Mouse (Mus musculus): ENCODE results near the gene Aurkaip1. TPM values are rescaled to one million over a fixed set of nuclear protein-coding genes. Genes with fewer than 3 reads are reported as not detected.

Gene Aurkaip1
- total RNA-seq, 2 experiments from 2014 or later = 146 to 149 TPM

- DNase-seq = no peak
Measured at GRCm38 (mm10) chr4:155823443-155823842, 7.6 kb upstream of the Aurkaip1 start.

GRCm38 (mm10) chr4:155829866-155830265 lies 1.2 kb upstream of the Aurkaip1 start:
- DNase-seq = no peak

GRCm38 (mm10) chr4:155830596-155830995 lies 476 bp upstream of the Aurkaip1 start:
- DNase-seq = no peak

GRCm38 (mm10) chr4:155831831-155832230 lies 759 bp downstream of the Aurkaip1 start:
- DNase-seq = peak; percentile 54

GRCm38 (mm10) chr4:155832321-155832720 lies 1.2 kb downstream of the Aurkaip1 start:
- DNase-seq = no peak

- no peak for DNase-seq
Measured at GRCm38 (mm10) chr4:155833234-155833633, 2.2 kb downstream of the Aurkaip1 start.

- peak; percentile 89 for DNase-seq
Measured at GRCm38 (mm10) chr4:155833836-155834235, 2.8 kb downstream of the Aurkaip1 start.

GRCm38 (mm10) chr4:155837404-155838010 lies 6.4 kb downstream of the Aurkaip1 start:
- no peak for DNase-seq

GRCm38 (mm10) chr4:155838187-155839153 lies 7.4 kb downstream of the Aurkaip1 start:
- no peak for DNase-seq

- DNase-seq = peak; percentile 86
Measured at GRCm38 (mm10) chr4:155839483-155839910, 8.4 kb downstream of the Aurkaip1 start, which contains the start of gene Mxra8. TSS of gene Mxra8 (plus strand) at chr4:155839680.

- DNase-seq = no peak
Measured at GRCm38 (mm10) chr4:155840076-155841002, 9.3 kb downstream of the Aurkaip1 start.

GRCm38 (mm10) chr4:155841003-155841454 lies 10.0 kb downstream of the Aurkaip1 start:
- DNase-seq = peak; percentile 75

GRCm38 (mm10) chr4:155841651-155842270 lies 10.7 kb downstream of the Aurkaip1 start:
- no peak for DNase-seq

GRCm38 (mm10) chr4:155843231-155843630 lies 12.2 kb downstream of the Aurkaip1 start:
- DNase-seq = no peak

- DNase-seq = peak; percentile 99
Measured at GRCm38 (mm10) chr4:155846871-155847578, 16.0 kb downstream of the Aurkaip1 start, which contains the start of gene Dvl1. TSS of gene Dvl1 (plus strand) at chr4:155847402.

GRCm38 (mm10) chr4:155847591-155848352 lies 16.7 kb downstream of the Aurkaip1 start:
- DNase-seq = peak; percentile 53

- DNase-seq = no peak
Measured at GRCm38 (mm10) chr4:155848434-155849095, 17.5 kb downstream of the Aurkaip1 start.

- DNase-seq = no peak
Measured at GRCm38 (mm10) chr4:155849391-155849790, 18.3 kb downstream of the Aurkaip1 start.

- no peak for DNase-seq
Measured at GRCm38 (mm10) chr4:155849792-155850451, 18.9 kb downstream of the Aurkaip1 start.
